In genomic region chr5:73650365-73650964, GRCm38 (mm10) we compare ENCODE assay signal across 8 mouse cellular contexts. TPM values are rescaled to one million over a fixed set of nuclear protein-coding genes. Genes with fewer than 3 reads are reported as not detected.
DNase-seq lines count a peak whose midpoint lies in the region; ATAC-seq and TF ChIP-seq lines count a peak whose summit lies in the region.

No protein-coding gene starts in this region.

- TF ChIP-seq POLR2A in liver, adult 2 months (IDR thresholded peaks at IDR 0.05; ENCODE audit: extremely low read depth, insufficient read depth, low read length), result no peak

- no peaks in the 10 kb centered on the region for H3K9me3 ChIP-seq in embryonic facial prominence, embryonic 15.5 days (replicated peaks)
- H3K9me3 ChIP-seq in intestine, embryonic 16.5 days (ENCODE audit: control insufficient read depth, low read length), result no peaks in the 10 kb centered on the region
- no peaks in the 10 kb centered on the region for H3K9me3 ChIP-seq in midbrain, embryonic 12.5 days

- H3K9ac ChIP-seq in liver, adult 2 months (ENCODE audit: low read depth, low read length), result no peak overlapping the region
- peak overlapping the region; percentile 12; the same call in 1 of the 2 replicates for H3K9ac ChIP-seq in embryonic facial prominence, embryonic 15.5 days
- H3K9ac ChIP-seq in intestine, embryonic 16.5 days (ENCODE audit: low read depth, low read length), result peak overlapping the region; percentile 61
- H3K9ac ChIP-seq in midbrain, embryonic 12.5 days (replicated peaks), result peak overlapping the region; percentile 50; the same call in 1 of the 2 replicates

- H3K27me3 ChIP-seq in liver, adult 2 months (ENCODE audit: control insufficient read depth, insufficient read depth, low read length), result peaks cover 19% of the 10 kb centered on the region
- H3K27me3 ChIP-seq in embryonic facial prominence, embryonic 15.5 days, result peaks cover 58% of the 10 kb centered on the region
- peaks cover 42% of the 10 kb centered on the region for H3K27me3 ChIP-seq in intestine, embryonic 16.5 days (replicated peaks; ENCODE audit: control insufficient read depth, insufficient read depth, low read length)
- H3K27me3 ChIP-seq in midbrain, embryonic 12.5 days, result peaks cover 64% of the 10 kb centered on the region

- ATAC-seq in embryonic facial prominence, embryonic 15.5 days (ENCODE audit: insufficient number of reproducible peaks, low FRiP score, low TSS enrichment, low read depth), result no peak
- ATAC-seq in intestine, embryonic 16.5 days, result no peak
- no peak for ATAC-seq in midbrain, embryonic 12.5 days (ENCODE audit: low FRiP score, low read depth)

- no peaks in the 10 kb centered on the region for H3K79me2 ChIP-seq in liver, adult 2 months (ENCODE audit: control insufficient read depth, insufficient read depth, low read length)

- H3K4me1 ChIP-seq in liver, adult 2 months (ENCODE audit: control insufficient read depth, insufficient read depth, low read length), result peaks cover 6% of the 10 kb centered on the region
- H3K4me1 ChIP-seq in embryonic facial prominence, embryonic 15.5 days, result peaks cover 32% of the 10 kb centered on the region
- H3K4me1 ChIP-seq in intestine, embryonic 16.5 days (ENCODE audit: control insufficient read depth, insufficient read depth, low read length), result peaks cover 21% of the 10 kb centered on the region
- peaks cover 25% of the 10 kb centered on the region for H3K4me1 ChIP-seq in midbrain, embryonic 12.5 days

- no peak overlapping the region for H3K27ac ChIP-seq in liver, adult 2 months (replicated peaks; ENCODE audit: insufficient read depth, low read depth, low read length)
- no peak overlapping the region for H3K27ac ChIP-seq in embryonic facial prominence, embryonic 15.5 days (replicated peaks)
- H3K27ac ChIP-seq in intestine, embryonic 16.5 days (ENCODE audit: low read length), result no peak overlapping the region
- H3K27ac ChIP-seq in midbrain, embryonic 12.5 days (replicated peaks), result no peak overlapping the region

- 3% methylated on average over 15 of the region's 15 CpGs for WGBS in liver, adult 2 months
- WGBS in embryonic facial prominence, embryonic 15.5 days, result under 1% methylated on average over 15 of the region's 15 CpGs
- 2% methylated on average over 15 of the region's 15 CpGs for WGBS in intestine, embryonic 16.5 days
- under 1% methylated on average over 15 of the region's 15 CpGs for WGBS in midbrain, embryonic 12.5 days

- H3K4me3 ChIP-seq in liver, adult 2 months (ENCODE audit: insufficient read depth, low read depth, low read length), result peak overlapping the region; percentile 57
- peak overlapping the region; percentile 46 for H3K4me3 ChIP-seq in embryonic facial prominence, embryonic 15.5 days (replicated peaks)
- H3K4me3 ChIP-seq in intestine, embryonic 16.5 days (ENCODE audit: low read length), result peak overlapping the region; percentile 53
- peak overlapping the region; percentile 50 for H3K4me3 ChIP-seq in midbrain, embryonic 12.5 days

- no peak for DNase-seq in liver, adult 2 months (ENCODE audit: extremely low read depth, low read depth, low spot score)
- no peak for DNase-seq in liver
- no peak for DNase-seq in frontal cortex, postnatal 36 days (ENCODE audit: low spot score in 2 of 2)
- no peak for DNase-seq in urinary bladder, postnatal 14 days (ENCODE audit: low spot score)
- DNase-seq in ovary, adult 18-20 months (ENCODE audit: low spot score), result no peak

- peak overlapping the region; percentile 90 for H3K4me2 ChIP-seq in embryonic facial prominence, embryonic 15.5 days (replicated peaks)
- H3K4me2 ChIP-seq in intestine, embryonic 16.5 days (ENCODE audit: low read depth, low read length), result peak overlapping the region; percentile 89
- peak overlapping the region; percentile 87 for H3K4me2 ChIP-seq in midbrain, embryonic 12.5 days (replicated peaks)

- H3K36me3 ChIP-seq in liver, adult 2 months (ENCODE audit: control insufficient read depth, insufficient read depth, low read length), result no peaks in the 10 kb centered on the region
- H3K36me3 ChIP-seq in embryonic facial prominence, embryonic 15.5 days, result no peaks in the 10 kb centered on the region
- no peaks in the 10 kb centered on the region for H3K36me3 ChIP-seq in intestine, embryonic 16.5 days (ENCODE audit: control insufficient read depth, insufficient read depth, low read length)
- no peaks in the 10 kb centered on the region for H3K36me3 ChIP-seq in midbrain, embryonic 12.5 days

- no peak for TF ChIP-seq CTCF in liver, adult 2 months (IDR thresholded peaks at IDR 0.05; ENCODE audit: low read depth, low read length)

RNA-seq across cellular contexts. Expression of gene Spata18, which starts 0.7 kb away (rescaled TPM):
- total RNA-seq in liver, adult 2 months (2014; rRNA removed), result not detected in 2 replicates
- not detected in 2 replicates for polyA plus RNA-seq in liver, adult 2 months (2012; rRNA removed)
- polyA plus RNA-seq in embryonic facial prominence, embryonic 15.5 days (2015; fragmentation: Nextera tagmentation; extraction: Ambion mirVana), result 3.6 and 8.1 TPM in 2 replicates
- polyA plus RNA-seq in intestine, embryonic 16.5 days (2015; fragmentation: Nextera tagmentation; extraction: Ambion mirVana), result 0.31 and 0.55 TPM in 2 replicates
- polyA plus RNA-seq in midbrain, embryonic 12.5 days (2016; fragmentation: Nextera tagmentation; extraction: Ambion mirVana), result 0.13 and 0.14 TPM in 2 replicates

RNA-seq across cellular contexts. Expression of gene Sgcb, which starts 2.9 kb away (rescaled TPM):
- total RNA-seq in liver, adult 2 months (2014; rRNA removed), result 1.6 and 1.8 TPM in 2 replicates
- 0.62 and 0.80 TPM in 2 replicates for polyA plus RNA-seq in liver, adult 2 months (2012; rRNA removed)
- 39.8 and 44.1 TPM in 2 replicates for polyA plus RNA-seq in embryonic facial prominence, embryonic 15.5 days (2015; fragmentation: Nextera tagmentation; extraction: Ambion mirVana)
- 16.5 and 16.6 TPM in 2 replicates for polyA plus RNA-seq in intestine, embryonic 16.5 days (2015; fragmentation: Nextera tagmentation; extraction: Ambion mirVana)
- 22.5 and 23.4 TPM in 2 replicates for polyA plus RNA-seq in midbrain, embryonic 12.5 days (2016; fragmentation: Nextera tagmentation; extraction: Ambion mirVana)

RNA-seq across cellular contexts. Expression of gene Lrrc66, which starts 18.1 kb away (rescaled TPM):
- total RNA-seq in liver, adult 2 months (2014; rRNA removed), result 0.34 TPM in 1 of 2 replicates, not detected in the other
- polyA plus RNA-seq in liver, adult 2 months (2012; rRNA removed), result 0.02 TPM in 1 of 2 replicates, not detected in the other
- polyA plus RNA-seq in embryonic facial prominence, embryonic 15.5 days (2015; fragmentation: Nextera tagmentation; extraction: Ambion mirVana), result 0.07 TPM in 1 of 2 replicates, not detected in the other
- 7.2 and 10.3 TPM in 2 replicates for polyA plus RNA-seq in intestine, embryonic 16.5 days (2015; fragmentation: Nextera tagmentation; extraction: Ambion mirVana)
- polyA plus RNA-seq in midbrain, embryonic 12.5 days (2016; fragmentation: Nextera tagmentation; extraction: Ambion mirVana), result not detected in 2 replicates
